Mouse (Mus musculus): ENCODE results near the gene Cyp4f40.
"Not testable (repeated sequence)": the region's sequence is repeated elsewhere in the genome, so short reads cannot be mapped to it uniquely, and the experiment has no call there.

Gene Cyp4f40

GRCm38 (mm10) chr17:32710541-32710940, 51.8 kb downstream of the Cyp4f40 start:
- not testable (repeated sequence) for DNase-seq (ENCODE audit: low spot score)

DNA sequence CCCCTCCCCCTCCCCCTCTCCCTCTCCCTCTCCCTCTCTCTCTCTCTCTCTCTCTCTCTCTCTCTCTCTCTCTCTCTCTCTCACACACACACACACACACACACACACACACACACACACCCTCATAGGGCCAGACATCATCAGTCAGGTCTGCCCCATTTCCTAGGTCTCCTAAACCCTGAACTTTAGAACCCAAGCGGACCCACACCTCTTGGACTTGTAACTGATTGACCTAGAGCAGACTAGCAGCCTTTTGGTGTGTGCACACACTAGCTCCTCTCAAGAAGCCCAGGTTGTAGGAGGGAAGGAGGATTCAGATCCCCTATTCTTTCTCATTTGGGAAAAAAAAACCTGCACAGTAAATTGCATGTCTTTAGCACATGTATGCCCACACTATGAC, 63.5 kb downstream of the Cyp4f40 start:
- DNase-seq (ENCODE audit: low spot score), result not testable (repeated sequence)

DNA sequence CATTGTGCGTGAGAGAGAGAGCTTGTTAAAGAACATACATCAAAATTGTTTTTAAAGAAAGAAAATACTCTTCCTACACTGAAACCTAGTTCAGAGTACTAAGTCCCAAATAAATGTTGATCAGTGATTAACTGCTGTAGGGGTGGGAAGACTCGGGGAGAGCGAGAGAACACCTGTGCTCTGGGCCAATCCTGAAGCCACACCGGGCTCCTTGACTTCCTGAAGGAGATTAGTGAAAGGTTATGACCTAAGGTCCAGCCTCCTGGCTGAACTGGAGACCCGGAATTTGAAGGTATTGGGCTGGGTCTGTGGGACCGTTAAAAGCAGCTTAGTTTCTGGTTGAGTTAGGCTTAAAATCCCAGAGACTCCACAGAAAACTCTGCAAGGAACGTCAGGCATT, 64.1 kb downstream of the Cyp4f40 start:
- no peak for DNase-seq (ENCODE audit: low spot score)

- DNase-seq (ENCODE audit: low spot score), result not testable (repeated sequence)
Observed at GRCm38 (mm10) chr17:32726360-32726759, 67.7 kb downstream of the Cyp4f40 start.

Measured in urinary bladder, postnatal 10 days (tissue).